Mouse (Mus musculus) v-Abl transformed pro-B cells (cell line): ENCODE results near the gene Krt28.

ENCODE experiments used
- in situ Hi-C, 2 experiments: fragments of 400-800 bp; cut with MboI; formaldehyde crosslinking; loops; one replicate each; pipeline ENCODE4 v1.15.1; 2025; ENCODE audit not compliant: unreplicated experiment in 2 of 2

The Krt28 gene

DNA sequence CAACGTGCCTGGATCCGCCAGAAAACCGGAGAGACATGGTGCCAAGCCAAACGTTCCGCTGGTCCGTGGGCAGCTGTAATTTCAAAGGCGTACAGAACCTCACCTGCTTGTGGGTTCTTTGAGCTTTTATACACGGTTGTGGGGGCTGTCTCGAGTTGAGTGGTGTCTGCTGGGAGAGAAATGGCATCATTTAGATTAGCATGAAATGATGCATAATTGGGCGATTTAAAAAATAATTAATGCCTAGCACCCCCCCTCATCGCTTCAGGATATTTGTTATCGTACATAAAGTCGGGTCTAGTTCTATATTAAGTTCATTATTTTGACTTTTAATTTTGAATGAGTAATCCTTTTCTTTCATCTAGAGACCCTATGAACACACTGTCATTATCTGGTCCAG, at the start of gene Krt28:
TSS of gene Krt28 (minus strand) at position 101 of the 400 bp plus-strand sequence.
- in situ Hi-C loops, result loop anchor here in 1 of 2 experiments (25.0 kb wide), 1 partner anchor 637 kb away; the partner anchor contains the start of gene Krt33a

DNA sequence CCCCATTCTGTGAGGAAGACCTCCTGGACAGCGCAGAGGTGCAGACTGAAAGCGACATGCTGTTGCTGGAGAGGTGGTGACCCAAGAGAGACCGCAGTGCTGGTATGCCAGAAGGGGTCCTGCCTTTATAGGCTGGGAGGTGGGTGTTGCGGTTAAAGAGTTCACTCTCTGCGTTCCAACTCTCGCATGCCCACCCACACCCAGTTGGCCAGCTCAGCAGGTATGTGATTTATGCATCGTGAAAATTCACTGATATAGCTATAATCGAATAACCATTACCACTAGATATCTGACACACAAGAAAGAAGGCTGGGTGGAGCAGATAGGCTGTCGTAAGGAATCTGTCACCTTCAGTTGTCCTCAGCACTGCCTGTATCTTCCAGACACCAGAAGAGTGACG, 47.5 kb upstream of the Krt28 start, which contains the start of gene Krt12:
TSS of gene Krt12 (minus strand) at position 101 of the 400 bp plus-strand sequence.
- in situ Hi-C loops, result no loop called here

DNA sequence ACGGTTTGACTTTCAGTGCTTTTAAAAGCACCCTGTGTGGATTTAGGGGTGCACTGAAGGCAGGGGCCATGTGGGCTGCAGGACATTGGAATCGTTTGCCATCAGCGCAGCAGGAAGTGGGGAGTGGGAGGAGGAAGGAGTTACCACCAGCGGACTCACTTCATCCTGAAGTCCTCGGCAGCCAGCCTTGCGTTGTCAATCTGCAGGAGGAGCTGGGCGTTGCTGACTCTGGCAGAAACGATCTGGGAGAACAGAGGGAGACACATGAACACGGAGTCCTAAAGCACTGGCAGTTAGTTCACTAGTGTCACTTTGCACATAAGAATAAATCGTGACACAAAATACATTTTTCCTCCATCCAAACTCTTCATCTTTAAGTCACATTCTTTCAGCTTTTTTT, 45.9 kb upstream of the Krt28 start:
- in situ Hi-C loops, result no loop called here

DNA sequence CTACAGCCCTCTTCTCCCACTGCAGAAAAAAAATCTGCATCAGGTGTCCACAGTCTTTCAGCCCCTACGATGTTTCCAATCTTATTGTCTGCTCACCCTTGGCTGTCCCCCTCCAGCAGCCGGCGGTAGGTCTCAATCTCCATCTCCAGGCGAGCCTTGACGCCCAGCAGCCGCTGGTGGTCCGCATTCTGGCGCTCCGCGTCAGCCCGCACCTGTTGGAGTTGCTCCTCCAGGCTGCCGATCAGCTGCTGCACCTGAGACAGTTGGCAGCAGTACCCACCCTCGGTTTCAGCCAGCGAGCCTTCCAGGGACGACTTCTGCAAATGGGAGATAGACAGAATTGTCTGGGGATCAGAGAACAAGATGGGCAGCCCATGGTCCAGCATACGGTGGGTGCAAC, 43.1 kb upstream of the Krt28 start:
- in situ Hi-C loops, result no loop called here

DNA sequence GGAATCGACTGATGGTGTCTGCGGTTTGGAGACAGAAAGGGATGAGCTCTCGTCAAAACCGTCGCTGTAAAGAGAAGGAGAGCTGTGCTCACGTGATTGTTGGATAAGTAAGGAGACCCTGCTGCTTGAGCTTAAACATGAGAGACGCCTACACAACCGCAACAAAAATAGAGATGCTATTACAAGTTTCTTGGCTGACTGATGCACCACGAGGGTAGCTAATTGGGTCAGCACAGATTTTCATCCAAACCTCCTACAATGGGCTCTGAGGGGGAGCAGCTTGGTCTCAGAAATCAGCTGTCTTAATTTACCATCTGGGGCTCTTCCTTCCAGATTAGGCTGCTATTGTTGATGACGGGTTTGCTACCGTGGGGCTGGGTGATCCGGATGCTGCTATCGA, 42.2 kb upstream of the Krt28 start:
- in situ Hi-C loops, result no loop called here

DNA sequence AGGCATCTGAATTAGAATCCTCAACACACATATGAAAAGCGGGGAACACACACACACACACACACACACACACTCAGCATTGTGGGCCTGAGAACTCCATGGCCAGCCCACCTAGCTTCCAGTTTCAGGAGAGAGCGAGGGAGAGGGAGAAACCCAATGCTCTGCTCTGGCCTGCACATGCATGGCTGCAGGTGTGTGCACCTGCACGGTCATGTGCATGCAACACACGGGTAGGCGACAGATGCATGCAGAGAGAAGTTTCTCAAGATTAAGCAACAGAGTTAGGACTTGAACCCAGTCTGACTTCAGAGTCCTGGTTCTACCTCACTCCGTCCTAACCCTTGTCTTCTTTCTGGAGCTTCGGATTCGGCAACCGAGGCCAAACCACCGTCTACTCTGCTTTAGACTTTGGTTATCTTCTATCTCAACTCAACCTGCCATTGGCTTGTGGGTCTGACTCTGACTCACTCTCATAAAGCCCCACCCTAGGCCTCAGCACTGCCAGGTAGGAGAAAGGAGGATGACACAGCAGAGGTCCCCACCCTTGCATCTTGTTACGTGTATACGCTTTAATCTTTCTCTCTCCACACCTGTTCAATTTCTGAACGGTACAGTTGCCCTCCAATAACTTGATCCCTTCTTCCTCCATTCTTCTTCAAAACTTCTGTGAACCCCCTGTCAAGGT, 39.9 kb upstream of the Krt28 start:
- in situ Hi-C loops, result no loop called here

DNA sequence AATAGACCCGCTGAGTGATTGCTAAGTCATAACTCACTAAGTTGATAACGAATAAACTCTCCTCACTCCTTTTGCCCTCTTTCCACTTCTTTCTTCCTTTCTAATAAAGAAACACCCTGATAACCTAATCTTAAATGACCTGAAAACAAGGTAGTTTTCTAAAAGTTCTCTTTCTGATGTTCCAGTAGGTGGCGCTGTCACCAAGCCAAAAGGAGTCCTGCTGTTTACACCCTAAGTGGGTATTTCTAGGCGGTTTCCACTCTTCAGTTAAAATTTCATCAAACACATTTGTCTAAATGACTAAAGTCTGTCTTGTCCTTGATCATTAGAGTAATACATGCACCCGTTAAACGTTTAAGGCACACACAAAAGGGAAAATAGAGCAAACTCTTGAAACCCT, 38.5 kb upstream of the Krt28 start:
- in situ Hi-C loops, result no loop called here

DNA sequence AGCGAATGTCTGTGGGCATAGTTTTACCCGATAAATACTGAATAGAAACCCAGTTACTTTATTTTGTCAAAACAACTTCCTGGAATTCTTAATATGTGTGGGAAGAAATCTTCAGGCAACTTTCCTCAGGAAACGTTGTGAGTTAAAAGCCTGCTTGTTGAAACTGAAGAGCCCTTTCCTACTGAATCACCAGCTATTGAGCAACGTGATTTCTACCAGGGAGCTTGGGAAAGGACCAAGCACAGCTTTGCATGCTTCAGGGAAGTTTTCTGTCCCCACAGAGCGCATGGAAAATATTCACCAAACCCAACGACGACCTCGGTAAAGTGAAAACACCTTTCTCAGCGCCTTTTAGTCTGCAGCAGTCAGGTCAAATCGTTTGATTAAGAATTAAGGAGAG, 31.5 kb upstream of the Krt28 start:
- in situ Hi-C loops, result no loop called here

DNA sequence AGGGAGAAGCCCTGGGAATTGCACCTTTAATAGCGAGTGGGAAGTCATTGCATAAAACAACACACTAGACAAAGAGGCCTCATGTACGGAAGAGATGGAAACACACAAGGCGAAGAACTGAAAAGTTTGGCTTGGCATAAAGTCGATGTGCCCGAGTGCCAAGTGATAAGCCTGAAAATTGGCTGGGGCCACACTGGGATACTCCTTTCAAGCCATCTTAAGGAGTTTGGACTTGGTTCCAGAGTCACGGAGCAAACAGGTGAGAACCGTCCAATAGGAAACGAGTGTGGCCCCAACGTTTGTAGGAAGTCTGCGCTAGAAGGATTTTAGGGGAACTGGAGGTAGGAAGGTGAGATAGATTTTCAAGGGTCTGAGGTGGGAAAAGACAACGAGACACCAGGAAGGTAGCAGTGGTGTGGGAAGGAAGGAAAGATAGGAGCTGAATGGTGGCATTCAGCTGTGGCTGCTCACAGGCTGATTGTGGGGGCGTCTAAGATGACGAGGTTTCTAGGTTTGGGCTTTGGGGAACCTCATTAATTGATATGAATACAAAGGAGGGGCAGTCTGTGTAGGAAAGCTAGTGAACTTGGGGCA, 25.4 kb upstream of the Krt28 start:
- in situ Hi-C loops, result loop anchor here in 1 of 2 experiments (25.0 kb wide), 1 partner anchor 612 kb away; the partner anchor contains the start of gene Krt33a

DNA sequence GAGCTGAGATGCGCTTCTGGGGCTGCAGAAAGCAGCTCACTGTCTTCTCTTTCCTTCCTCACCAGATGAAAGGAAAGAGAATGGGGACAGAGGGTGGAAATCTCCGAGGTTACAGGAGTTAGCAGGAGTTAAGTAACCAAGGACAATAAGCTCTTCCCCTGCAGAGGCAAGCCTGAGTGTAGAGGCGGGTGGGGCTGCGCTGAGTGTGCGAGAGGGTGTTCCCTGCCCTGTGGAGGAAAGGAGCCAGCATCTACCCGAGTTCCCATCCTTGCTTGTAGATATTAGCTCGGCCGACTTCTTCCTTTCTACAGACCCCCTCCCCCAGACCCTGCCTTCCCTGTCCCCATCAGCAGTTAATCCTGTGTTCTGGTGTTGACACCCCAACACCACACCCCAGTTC, 24.1 kb upstream of the Krt28 start:
- in situ Hi-C loops, result loop anchor here in 1 of 2 experiments (25.0 kb wide), 1 partner anchor 613 kb away; the partner anchor contains the start of gene Krt33a

DNA sequence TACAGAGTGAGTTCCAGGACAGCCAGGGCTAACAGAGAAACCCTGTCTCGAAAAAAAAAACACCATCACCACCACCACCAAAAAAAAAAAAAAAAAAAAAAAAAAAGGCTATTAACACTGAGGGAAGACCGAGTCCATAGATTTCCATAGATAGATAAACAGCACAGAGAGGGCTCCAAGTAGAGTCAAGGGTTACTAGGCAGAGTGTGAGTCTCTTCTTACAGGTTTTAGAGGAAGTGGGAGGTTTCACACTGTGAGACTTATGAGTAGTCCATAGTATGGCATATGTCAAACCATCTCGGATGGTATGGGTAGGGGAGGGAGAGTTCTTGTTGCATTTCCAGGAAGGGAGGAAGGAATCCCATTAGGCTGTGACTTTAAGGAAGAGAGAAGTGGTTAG, 23.4 kb upstream of the Krt28 start:
- in situ Hi-C loops, result loop anchor here in 1 of 2 experiments (25.0 kb wide), 1 partner anchor 614 kb away; the partner anchor contains the start of gene Krt33a

DNA sequence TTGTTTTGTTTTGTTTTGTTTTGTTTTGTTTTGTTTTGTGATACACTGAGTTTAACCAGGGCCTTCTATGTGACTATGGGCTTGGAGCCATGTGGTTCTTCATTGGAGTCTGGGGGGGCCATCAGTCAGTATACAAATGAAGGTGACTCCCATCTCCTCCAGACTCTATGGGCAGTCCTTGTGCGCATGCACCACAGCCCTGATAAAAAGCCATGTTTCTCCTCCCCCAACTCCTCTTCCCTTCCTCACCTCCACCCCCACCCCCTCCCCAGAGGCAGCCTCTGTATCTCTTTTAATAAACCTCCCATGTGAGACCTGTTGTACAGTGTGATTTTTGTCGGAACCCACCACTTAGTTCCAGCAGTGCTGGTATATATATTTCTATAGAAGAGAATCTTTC, 22.0 kb upstream of the Krt28 start:
- in situ Hi-C loops, result loop anchor here in 1 of 2 experiments (25.0 kb wide), 1 partner anchor 616 kb away; the partner anchor contains the start of gene Krt33a

DNA sequence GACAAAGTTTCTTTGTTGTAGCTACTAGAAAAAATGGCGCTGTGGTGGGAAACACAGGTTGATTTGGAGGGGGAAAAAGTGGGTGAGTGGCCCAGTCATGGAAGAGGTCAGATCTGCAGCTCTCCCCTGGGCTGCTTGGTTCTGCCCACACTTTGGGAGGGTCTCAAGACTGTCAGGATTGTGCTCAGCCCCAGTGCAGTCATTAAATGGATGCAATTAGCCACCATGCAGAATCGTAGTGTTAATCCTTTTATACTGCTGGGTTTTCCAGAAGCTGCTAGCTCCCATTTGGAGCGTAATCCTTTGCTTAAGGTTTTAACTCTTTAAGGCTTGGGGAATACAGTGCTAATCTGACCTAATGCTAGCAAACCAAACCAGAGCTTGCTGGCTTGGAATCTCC, 21.3 kb upstream of the Krt28 start:
- in situ Hi-C loops, result loop anchor here in 1 of 2 experiments (25.0 kb wide), 1 partner anchor 616 kb away; the partner anchor contains the start of gene Krt33a

DNA sequence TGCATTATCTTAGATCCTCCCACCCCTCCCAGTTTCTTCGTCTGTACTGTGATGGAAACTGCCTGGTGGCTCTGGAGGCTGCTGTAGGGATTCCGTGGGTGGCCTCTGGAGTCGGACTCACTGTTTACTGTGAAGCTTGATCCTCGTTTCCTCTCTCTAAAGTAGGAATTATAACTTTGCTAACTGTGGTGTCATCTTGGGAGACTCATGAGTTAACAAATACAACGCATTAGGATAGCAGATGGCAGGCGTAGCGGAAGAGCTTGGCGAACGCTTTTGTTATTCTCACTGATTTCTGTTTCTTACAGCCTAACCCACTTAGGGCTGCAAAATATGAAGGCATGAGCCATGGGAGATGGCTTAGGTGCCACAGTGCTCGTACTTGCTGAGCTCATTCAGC, 17.8 kb upstream of the Krt28 start:
- in situ Hi-C loops, result loop anchor here in 1 of 2 experiments (25.0 kb wide), 1 partner anchor 620 kb away; the partner anchor contains the start of gene Krt33a

DNA sequence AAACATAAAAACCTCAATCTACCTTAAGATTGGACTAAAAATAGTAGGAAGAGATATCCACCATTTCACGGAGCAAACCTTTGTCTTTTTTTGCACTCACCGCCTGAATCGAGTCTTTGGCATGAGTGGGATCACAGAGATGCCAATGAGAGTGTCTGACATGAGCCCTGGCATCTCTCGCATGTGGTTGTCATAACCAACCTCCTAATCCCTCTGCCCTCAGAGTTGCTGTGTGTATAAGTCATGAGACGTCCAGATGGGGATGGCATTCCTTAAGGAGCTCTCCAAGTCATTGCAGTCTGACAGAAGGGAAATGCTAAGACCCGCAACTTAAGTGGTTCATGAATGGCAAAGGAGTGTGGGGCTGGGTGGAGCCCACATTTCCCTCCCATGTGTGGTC, 16.7 kb upstream of the Krt28 start:
- in situ Hi-C loops, result loop anchor here in 1 of 2 experiments (25.0 kb wide), 1 partner anchor 621 kb away; the partner anchor contains the start of gene Krt33a

DNA sequence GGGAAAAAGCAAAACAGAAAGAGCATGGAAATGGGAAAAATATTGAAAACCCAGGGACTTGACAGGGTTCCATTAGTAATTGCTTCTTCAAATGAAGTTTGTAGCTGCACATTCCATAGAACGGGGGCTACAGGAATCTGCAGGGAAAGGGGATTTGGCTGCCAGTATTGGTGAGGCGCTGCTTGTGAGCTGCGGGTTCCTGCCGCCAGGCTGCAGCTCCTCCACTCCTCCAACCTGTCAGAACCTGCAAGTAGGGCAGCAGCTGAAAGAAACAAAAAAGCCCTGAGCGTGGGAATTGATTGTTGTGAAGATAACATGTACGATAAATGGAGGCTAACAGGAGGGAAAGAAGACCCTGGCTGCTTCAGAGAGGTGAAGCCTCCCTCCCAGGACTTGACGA, 16.2 kb upstream of the Krt28 start:
- in situ Hi-C loops, result loop anchor here in 1 of 2 experiments (25.0 kb wide), 1 partner anchor 621 kb away; the partner anchor contains the start of gene Krt33a

DNA sequence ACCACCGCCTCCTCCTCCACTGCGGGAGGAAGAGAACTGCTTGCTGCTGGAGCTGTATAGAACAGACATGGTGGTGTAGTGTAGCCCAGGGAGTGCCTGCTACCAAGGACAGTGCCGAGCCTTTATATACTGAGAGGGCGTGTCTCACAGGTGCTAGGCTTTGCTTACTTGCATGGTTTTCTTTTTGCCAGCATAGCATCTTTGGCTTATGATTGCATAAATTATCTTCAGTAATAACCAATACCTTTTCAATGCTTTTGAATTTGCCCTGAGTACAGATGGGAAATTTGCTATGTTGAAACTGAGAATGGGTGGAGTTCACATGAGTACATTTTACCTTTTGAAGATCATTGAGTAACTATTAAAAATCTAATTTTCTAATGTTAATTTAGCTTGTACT, 14.6 kb upstream of the Krt28 start, which contains the start of gene Krt10:
TSS of gene Krt10 (minus strand) at position 101 of the 400 bp plus-strand sequence.
- in situ Hi-C loops, result loop anchor here in 1 of 2 experiments (25.0 kb wide), 1 partner anchor 623 kb away; the partner anchor contains the start of gene Krt33a

DNA sequence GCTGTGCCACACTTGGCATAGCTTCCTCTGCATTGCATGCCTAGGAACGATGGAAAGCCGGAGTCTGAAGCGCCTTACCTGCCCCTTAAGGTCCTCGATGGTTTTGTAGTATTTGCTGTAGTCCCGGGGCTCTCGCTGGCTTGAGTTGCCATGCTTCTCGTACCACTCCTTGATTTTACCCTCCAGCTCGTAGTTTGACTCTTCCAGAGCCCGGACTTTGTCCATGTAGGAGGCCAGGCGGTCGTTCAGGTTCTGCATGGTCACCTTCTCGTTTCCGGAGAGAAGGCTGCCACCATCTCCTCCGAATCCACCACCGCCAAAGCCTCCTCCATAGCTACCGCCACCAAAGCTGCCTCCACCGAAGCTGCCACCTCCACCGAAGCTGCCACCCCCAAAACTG, 14.0 kb upstream of the Krt28 start:
- in situ Hi-C loops, result loop anchor here in 1 of 2 experiments (25.0 kb wide), 1 partner anchor 624 kb away; the partner anchor contains the start of gene Krt33a

DNA sequence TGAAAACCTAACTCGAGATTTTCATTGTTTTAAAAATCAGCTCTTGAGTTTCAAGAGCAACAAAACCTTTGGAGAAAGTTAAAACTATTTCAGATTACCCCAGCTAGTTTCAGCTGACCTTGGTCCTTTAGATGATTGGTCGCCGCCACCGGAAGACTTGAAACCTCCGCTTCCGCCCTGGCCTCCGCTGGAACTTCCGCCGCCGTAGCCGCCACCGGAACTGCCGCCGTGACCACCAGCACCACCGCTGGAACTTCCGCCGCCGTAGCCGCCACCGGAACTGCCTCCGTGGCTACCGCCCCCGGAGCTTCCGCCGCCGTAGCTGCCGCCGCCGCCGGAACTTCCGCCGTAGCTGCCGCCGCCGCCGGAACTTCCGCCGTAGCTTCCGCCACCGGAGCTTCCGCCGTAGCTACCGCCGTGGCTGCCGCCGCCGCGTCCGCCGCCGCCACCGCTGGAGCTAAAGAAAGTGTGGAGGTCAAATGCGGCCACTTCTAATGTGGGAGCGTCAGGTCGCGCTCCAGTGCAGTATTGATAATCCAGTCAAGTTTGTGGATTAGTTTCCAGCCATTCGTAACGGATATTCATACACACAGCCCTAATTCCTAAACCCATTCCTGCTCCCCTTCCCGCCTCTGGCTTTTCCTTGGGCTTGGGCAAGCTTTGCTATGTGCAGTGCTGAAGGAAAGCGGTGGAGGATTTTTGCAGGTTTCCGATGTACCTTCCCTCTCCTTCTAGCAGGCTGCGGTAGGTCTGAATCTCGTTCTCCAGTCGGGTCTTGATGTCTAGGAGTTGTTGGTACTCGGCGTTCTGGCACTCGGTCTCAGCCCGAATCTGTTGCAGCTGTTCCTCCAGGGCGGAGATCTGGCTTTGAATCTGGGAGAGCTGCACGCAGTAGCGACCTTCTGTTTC, 11.4 kb upstream of the Krt28 start:
- in situ Hi-C loops, result loop anchor here in 1 of 2 experiments (25.0 kb wide), 1 partner anchor 626 kb away; the partner anchor contains the start of gene Krt33a

DNA sequence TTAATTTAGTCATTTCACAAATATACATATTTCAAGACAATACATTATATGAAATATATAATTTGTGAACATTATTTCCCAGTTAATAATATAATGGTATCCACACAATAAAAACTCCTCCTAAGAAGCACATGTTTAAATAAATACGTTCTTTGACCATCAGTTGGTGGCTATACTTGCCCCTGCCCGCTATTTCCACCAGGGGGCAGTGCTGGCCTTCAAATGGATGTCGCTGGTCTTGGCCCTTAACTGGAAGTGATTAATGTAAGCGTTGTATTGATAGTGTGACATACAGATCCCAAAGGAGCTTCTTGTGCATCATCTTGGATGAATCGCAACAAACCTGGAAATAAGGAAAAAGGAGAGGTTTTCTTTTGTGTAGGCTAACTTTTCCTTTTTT, 4.9 kb upstream of the Krt28 start:
- in situ Hi-C loops, result loop anchor here in 1 of 2 experiments (25.0 kb wide), 1 partner anchor 633 kb away; the partner anchor contains the start of gene Krt33a
